Mouse (Mus musculus): ENCODE measurements around the gene Tlr6. TPM values are rescaled to one million over a fixed set of nuclear protein-coding genes. Genes with fewer than 3 reads are reported as not detected.

Tlr6 gene
- polyA plus RNA-seq, 1 experiment, result 22.6 TPM

DNA sequence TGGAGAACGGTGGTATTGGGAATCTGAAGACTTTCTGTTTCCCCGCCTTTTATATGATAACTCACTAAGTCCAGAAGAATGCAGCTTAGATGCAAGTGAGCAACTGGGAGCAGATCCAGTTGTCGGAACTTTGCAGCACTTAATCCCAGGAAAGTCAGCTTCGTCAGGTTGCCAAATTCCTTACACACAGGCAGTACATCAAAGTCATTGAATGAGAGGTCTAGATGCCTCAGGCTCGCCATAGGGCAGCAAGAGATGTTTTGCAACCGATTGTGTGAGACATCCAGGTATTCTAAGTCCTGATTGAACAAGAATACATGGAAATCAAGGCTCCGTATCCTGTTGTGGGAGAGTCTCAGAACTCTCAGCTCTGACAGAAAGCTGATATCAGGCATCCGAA, 5.0 kb downstream of the Tlr6 start:
- no peak overlapping the region for H3K4me3 ChIP-seq (ENCODE audit: insufficient read depth, low read length)
- no peak overlapping the region for H3K27ac ChIP-seq (ENCODE audit: insufficient read depth, low read depth, low read length)
- TF ChIP-seq CTCF (IDR thresholded peaks at IDR 0.05; ENCODE audit: low read depth, low read length), result no peak
- no peak for TF ChIP-seq POLR2A (IDR thresholded peaks at IDR 0.05; ENCODE audit: borderline replicate concordance, low read depth, low read length)
- peaks cover 3% of the 10 kb centered on the region for H3K4me1 ChIP-seq (ENCODE audit: control insufficient read depth, insufficient read depth, low read length)

GRCm38 (mm10) chr5:64951486-64951885, 8.4 kb downstream of the Tlr6 start:
- no peak overlapping the region for H3K27ac ChIP-seq (ENCODE audit: insufficient read depth, low read depth, low read length)
- no peaks in the 10 kb centered on the region; the same call in 1 of the 2 replicates for H3K4me1 ChIP-seq (ENCODE audit: control insufficient read depth, insufficient read depth, low read length)
- H3K4me3 ChIP-seq (ENCODE audit: insufficient read depth, low read length), result no peak overlapping the region
- TF ChIP-seq CTCF (IDR thresholded peaks at IDR 0.05; ENCODE audit: low read depth, low read length) (no peak), POLR2A (IDR thresholded peaks at IDR 0.05; ENCODE audit: borderline replicate concordance, low read depth, low read length) (no peak)

- Histone ChIP-seq H3K4me3 (ENCODE audit: insufficient read depth, low read length) (peak overlapping the region; percentile 29), H3K27ac (ENCODE audit: insufficient read depth, low read depth, low read length) (peak overlapping the region; percentile 12)
- TF ChIP-seq POLR2A (IDR thresholded peaks at IDR 0.05; ENCODE audit: borderline replicate concordance, low read depth, low read length) (no peak), CTCF (IDR thresholded peaks at IDR 0.05; ENCODE audit: low read depth, low read length) (no peak)
These were observed 27.1 kb downstream of the Tlr6 start for GRCm38 (mm10) chr5:64932775-64933174.

DNA sequence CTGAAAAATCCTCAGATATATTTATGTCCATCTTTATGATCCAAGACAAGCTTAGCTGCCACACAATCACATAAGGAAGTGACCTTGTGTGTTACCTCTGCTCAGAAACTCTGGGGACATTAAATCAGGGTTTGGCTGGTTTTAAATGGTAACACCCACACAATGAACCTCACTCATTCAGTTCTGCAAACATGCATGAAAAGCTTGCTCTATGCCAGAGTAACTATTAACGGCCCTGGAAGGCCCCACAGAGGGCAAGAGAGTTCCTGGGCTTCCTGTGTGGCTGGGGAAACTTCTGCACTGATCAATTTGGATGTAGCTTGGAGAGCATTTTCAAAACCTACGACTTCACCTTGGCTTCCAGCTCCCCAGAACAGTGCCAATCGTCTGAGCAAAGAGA, 27.7 kb downstream of the Tlr6 start:
- Histone ChIP-seq H3K4me1 (ENCODE audit: control insufficient read depth, insufficient read depth, low read length) (peaks cover 15% of the 10 kb centered on the region), H3K4me3 (ENCODE audit: insufficient read depth, low read length) (no peak overlapping the region; the same call in 1 of the 2 replicates), H3K27ac (ENCODE audit: insufficient read depth, low read depth, low read length) (no peak overlapping the region)
- TF ChIP-seq POLR2A (IDR thresholded peaks at IDR 0.05; ENCODE audit: borderline replicate concordance, low read depth, low read length), result no peak
- TF ChIP-seq CTCF (IDR thresholded peaks at IDR 0.05; ENCODE audit: low read depth, low read length), result no peak

More at GRCm38 (mm10) chr5:64932775-64933174, 27.1 kb downstream of the Tlr6 start:
- peaks cover 15% of the 10 kb centered on the region for H3K4me1 ChIP-seq (ENCODE audit: control insufficient read depth, insufficient read depth, low read length)

DNA sequence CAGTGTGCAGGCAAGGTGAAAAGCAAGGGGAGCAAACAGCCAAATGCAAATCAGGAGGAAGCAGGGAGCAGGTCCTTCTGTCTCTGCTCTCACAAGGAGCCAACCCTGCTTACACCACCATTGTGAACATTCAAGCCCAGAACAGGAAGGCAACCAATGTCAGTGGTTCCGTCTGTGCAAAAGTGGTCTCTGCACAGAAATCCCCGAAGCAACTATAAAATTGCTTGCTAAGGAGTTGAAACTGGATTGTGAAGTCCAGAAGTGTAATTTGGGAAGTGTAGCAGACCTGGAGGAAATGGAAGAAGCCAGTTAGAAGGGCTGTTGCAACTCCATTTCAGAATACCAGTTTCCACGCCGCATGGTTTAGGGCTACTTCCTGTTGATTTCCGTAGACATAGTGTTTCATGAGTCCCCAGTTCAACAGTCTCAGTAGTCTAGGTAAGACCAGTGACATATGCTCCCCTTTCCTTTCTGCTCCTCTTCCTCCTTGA, 37.0 kb downstream of the Tlr6 start:
- no peak for TF ChIP-seq POLR2A (IDR thresholded peaks at IDR 0.05; ENCODE audit: borderline replicate concordance, low read depth, low read length)
- H3K4me3 ChIP-seq (ENCODE audit: insufficient read depth, low read length), result no peak overlapping the region
- peak overlapping the region; percentile 84 for H3K27ac ChIP-seq (ENCODE audit: insufficient read depth, low read depth, low read length)
- H3K4me1 ChIP-seq (ENCODE audit: control insufficient read depth, insufficient read depth, low read length), result peaks cover 27% of the 10 kb centered on the region

- TF ChIP-seq CTCF (IDR thresholded peaks at IDR 0.05; ENCODE audit: low read depth, low read length), result no peak
- TF ChIP-seq POLR2A (IDR thresholded peaks at IDR 0.05; ENCODE audit: borderline replicate concordance, low read depth, low read length), result no peak
- H3K27ac ChIP-seq (ENCODE audit: insufficient read depth, low read depth, low read length), result peak overlapping the region; percentile 36
- peaks cover 27% of the 10 kb centered on the region for H3K4me1 ChIP-seq (ENCODE audit: control insufficient read depth, insufficient read depth, low read length)
- H3K4me3 ChIP-seq (ENCODE audit: insufficient read depth, low read length), result no peak overlapping the region
These were observed 41.0 kb downstream of the Tlr6 start for GRCm38 (mm10) chr5:64918616-64919597.

DNA sequence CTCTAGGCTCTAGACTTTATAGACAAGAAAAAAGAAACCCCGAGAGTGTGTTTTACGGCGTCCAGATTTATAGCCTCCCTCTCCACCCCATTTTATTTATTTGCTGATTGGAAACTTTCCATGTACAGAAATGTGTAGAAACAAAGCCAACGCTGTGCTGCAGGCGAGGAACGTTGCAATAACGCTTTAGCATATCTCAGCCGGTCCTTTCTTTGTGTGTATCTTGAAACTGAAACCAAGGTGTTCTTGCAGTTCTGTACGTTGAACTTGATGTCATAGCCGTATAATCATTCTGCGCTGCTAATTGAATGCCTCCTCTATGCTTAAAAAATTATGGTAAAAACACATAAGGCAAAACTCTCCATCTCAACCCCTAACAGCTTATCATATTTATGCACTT, 42.2 kb downstream of the Tlr6 start:
- peaks cover 17% of the 10 kb centered on the region for H3K4me1 ChIP-seq (ENCODE audit: control insufficient read depth, insufficient read depth, low read length)
- no peak overlapping the region for H3K4me3 ChIP-seq (ENCODE audit: insufficient read depth, low read length)
- no peak overlapping the region for H3K27ac ChIP-seq (ENCODE audit: insufficient read depth, low read depth, low read length)
- TF ChIP-seq CTCF (IDR thresholded peaks at IDR 0.05; ENCODE audit: low read depth, low read length), result no peak
- TF ChIP-seq POLR2A (IDR thresholded peaks at IDR 0.05; ENCODE audit: borderline replicate concordance, low read depth, low read length), result no peak

GRCm38 (mm10) chr5:64917161-64917560, 42.7 kb downstream of the Tlr6 start:
- peaks cover 13% of the 10 kb centered on the region for H3K4me1 ChIP-seq (ENCODE audit: control insufficient read depth, insufficient read depth, low read length)
- H3K27ac ChIP-seq (ENCODE audit: insufficient read depth, low read depth, low read length), result no peak overlapping the region
- no peak overlapping the region for H3K4me3 ChIP-seq (ENCODE audit: insufficient read depth, low read length)
- TF ChIP-seq CTCF (IDR thresholded peaks at IDR 0.05; ENCODE audit: low read depth, low read length) (no peak), POLR2A (IDR thresholded peaks at IDR 0.05; ENCODE audit: borderline replicate concordance, low read depth, low read length) (no peak)

DNA sequence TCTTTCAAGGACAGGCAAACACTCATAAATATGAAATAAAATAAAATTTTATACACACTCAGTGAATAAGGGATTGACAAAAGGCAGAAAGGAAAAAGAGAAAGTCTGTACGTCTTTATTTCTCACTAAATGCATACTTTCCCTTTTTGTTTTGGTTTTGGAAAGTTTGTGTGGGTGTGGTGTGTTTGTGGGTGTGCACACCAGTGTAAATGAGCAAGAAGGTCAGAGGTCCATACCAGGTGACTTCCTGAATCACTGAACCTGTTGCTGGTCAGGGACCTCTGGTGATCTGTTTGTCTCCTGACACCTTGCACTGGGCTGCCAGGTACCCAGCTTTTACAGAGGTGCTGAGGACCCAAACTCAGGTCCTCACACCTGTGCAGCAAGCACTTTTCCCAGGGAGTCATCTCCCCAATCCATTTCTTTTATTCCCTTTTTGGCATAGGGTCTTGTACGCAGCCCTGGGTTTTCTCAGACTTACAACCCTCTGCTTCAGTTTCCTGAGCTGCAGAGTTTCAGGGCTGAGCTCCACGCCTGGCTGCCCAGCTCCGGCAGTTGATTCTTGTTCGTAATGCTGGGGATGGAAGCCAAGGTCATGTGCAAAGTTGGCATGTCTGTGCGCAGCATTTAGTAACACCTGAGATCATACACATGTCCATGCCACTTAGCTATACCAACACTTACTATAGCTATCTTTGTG, 51.2 kb downstream of the Tlr6 start:
- no peak overlapping the region for H3K4me3 ChIP-seq (ENCODE audit: insufficient read depth, low read length)
- no peak overlapping the region for H3K27ac ChIP-seq (ENCODE audit: insufficient read depth, low read depth, low read length)
- no peaks in the 10 kb centered on the region for H3K4me1 ChIP-seq (ENCODE audit: control insufficient read depth, insufficient read depth, low read length)
- TF ChIP-seq POLR2A (IDR thresholded peaks at IDR 0.05; ENCODE audit: borderline replicate concordance, low read depth, low read length) (no peak), CTCF (IDR thresholded peaks at IDR 0.05; ENCODE audit: low read depth, low read length) (no peak)
